Mouse (Mus musculus) ES-E14 (cell line): ENCODE measurements around the gene Erv3. TPM values are rescaled to one million over a fixed set of nuclear protein-coding genes. Genes with fewer than 3 reads are reported as not detected.

Experiments used
- DNase-seq: peaks from one replicate; pipeline ENCODE4 v3.0.0-alpha.2; 2013; ENCODE audit warnings: low read depth, low spot score
- H3K27ac ChIP-seq: 2 replicates; pipeline ENCODE4 v1.5.1; 2012; ENCODE audit warnings: low read depth, mild to moderate bottlenecking, low read length, moderate library complexity, mixed read lengths; ENCODE audit not compliant: poor library complexity, insufficient read depth, severe bottlenecking
- H3K36me3 ChIP-seq: 2 replicates; pipeline ENCODE4 v1.6.1; 2012; ENCODE audit warnings: mild to moderate bottlenecking, low read length, moderate library complexity, mixed read lengths; ENCODE audit not compliant: control insufficient read depth, poor library complexity, insufficient read depth, severe bottlenecking
- H3K4me1 ChIP-seq, 2 experiments: fragments of 150-350 bp in 1 of 2; sonication (generic) in 1 of 2; 2 replicates each; pipeline ENCODE4 v1.6.1; 2012; ENCODE audit warnings: low read length in 2 of 2, mild to moderate bottlenecking in 1 of 2, mixed read lengths in 1 of 2; ENCODE audit not compliant: control insufficient read depth in 2 of 2, insufficient read depth in 2 of 2, poor library complexity in 1 of 2
- H3K4me3 ChIP-seq, 2 experiments: fragments of 150-350 bp in 1 of 2; sonication (generic) in 1 of 2; 2 replicates each; pipeline ENCODE4 v1.5.1; 2012; ENCODE audit warnings: low read length in 2 of 2, low read depth in 1 of 2, mild to moderate bottlenecking in 1 of 2, mixed read lengths in 1 of 2; ENCODE audit not compliant: insufficient read depth in 1 of 2, poor library complexity in 1 of 2, severe bottlenecking in 1 of 2
- H3K9ac ChIP-seq: 2 replicates; pipeline ENCODE4 v1.6.1; 2012; ENCODE audit warnings: low read depth, mild to moderate bottlenecking, low read length, mixed read lengths; ENCODE audit not compliant: poor library complexity, insufficient read depth, severe bottlenecking
- H3K9me3 ChIP-seq: fragments of 150-350 bp; sonication (generic); 2 replicates; pipeline ENCODE4 v1.6.1; 2012; ENCODE audit warnings: low read depth, mild to moderate bottlenecking, low read length; ENCODE audit not compliant: control insufficient read depth, insufficient read depth
- CHD2 ChIP-seq: IDR thresholded peaks from 2 replicates; pipeline ENCODE4 v1.6.1; 2014; ENCODE audit warnings: mild to moderate bottlenecking, low read depth, low read length, inconsistent platforms
- HCFC1 ChIP-seq: IDR thresholded peaks from 2 replicates; pipeline ENCODE4 v1.6.1; 2012; ENCODE audit warnings: low read length, inconsistent platforms, borderline replicate concordance; ENCODE audit not compliant: insufficient read depth
- MAFK ChIP-seq: IDR thresholded peaks from 2 replicates; pipeline ENCODE4 v1.6.1; 2014; ENCODE audit warnings: mild to moderate bottlenecking, low read depth, low read length, inconsistent platforms; ENCODE audit not compliant: insufficient read depth
- ZC3H11A ChIP-seq: IDR thresholded peaks from 2 replicates; pipeline ENCODE4 v1.6.1; 2012; ENCODE audit warnings: low read depth, mild to moderate bottlenecking, inconsistent platforms, low read length, borderline replicate concordance
- ZNF384 ChIP-seq: IDR thresholded peaks from 2 replicates; pipeline ENCODE4 v1.6.1; 2012; ENCODE audit warnings: low read depth, low read length, inconsistent platforms
- in situ Hi-C, 2 experiments: fragments of 600-800 bp; cut with MboI; formaldehyde crosslinking; loops; one replicate each; pipeline ENCODE4 v1.15.1; 2025; ENCODE audit warnings: low sequenced_read_pairs in 2 of 2, inconsistent platforms in 1 of 2; ENCODE audit not compliant: unreplicated experiment in 2 of 2
- total RNA-seq: library from RNA; depleted of rRNA; stranded (reverse); fragments of 300-350 nt; gene quantifications from 2 replicates; pipeline ENCODE4 v1.2.3, GENCODE M21; 2012; rRNA removed

The Erv3 gene
- total RNA-seq, 1 experiment, result not detected

GRCm38 (mm10) chr2:131807660-131808059 lies 51.9 kb downstream of the Erv3 start:
- TF ChIP-seq HCFC1 (no peak), ZC3H11A (no peak), CHD2 (no peak)
- DNase-seq, result no peak
- Histone ChIP-seq H3K9me3 (no peaks in the 10 kb centered on the region), H3K36me3 (no peaks in the 10 kb centered on the region), H3K27ac (no peak overlapping the region), H3K4me3 (no peak overlapping the region), H3K4me1 (peaks cover 8 to 32% of the 10 kb centered on the region in 2 experiments), H3K9ac (no peak overlapping the region)
- in situ Hi-C loops, result loop anchor here (10.0 to 25.0 kb wide), 2 partner anchors 130 to 263 kb away; no protein-coding TSS in a partner anchor

GRCm38 (mm10) chr2:131806863-131807262 lies 52.7 kb downstream of the Erv3 start:
- no peak for DNase-seq
- Histone ChIP-seq H3K4me1 (peaks cover 8 to 32% of the 10 kb centered on the region in 2 experiments), H3K36me3 (no peaks in the 10 kb centered on the region), H3K9me3 (no peaks in the 10 kb centered on the region), H3K4me3 (no peak overlapping the region), H3K27ac (no peak overlapping the region), H3K9ac (no peak overlapping the region)
- in situ Hi-C loops, result loop anchor here (10.0 to 25.0 kb wide), 2 partner anchors 130 to 262 kb away; no protein-coding TSS in a partner anchor
- no peak for TF ChIP-seq HCFC1
- TF ChIP-seq ZC3H11A, result no peak
- no peak for TF ChIP-seq MAFK
- TF ChIP-seq CHD2, result no peak
- no peak for TF ChIP-seq ZNF384

- in situ Hi-C loops, result loop anchor here (10.0 to 25.0 kb wide), 2 partner anchors 132 to 261 kb away; no protein-coding TSS in a partner anchor
Measured at GRCm38 (mm10) chr2:131805306-131805705, 54.2 kb downstream of the Erv3 start.

GRCm38 (mm10) chr2:131803801-131804200 lies 55.7 kb downstream of the Erv3 start:
- in situ Hi-C loops, result loop anchor here (10.0 to 25.0 kb wide), 2 partner anchors 134 to 259 kb away; no protein-coding TSS in a partner anchor
- Histone ChIP-seq H3K36me3 (no peaks in the 10 kb centered on the region), H3K4me1 (peaks cover 8 to 32% of the 10 kb centered on the region in 2 experiments), H3K27ac (no peak overlapping the region), H3K9me3 (no peaks in the 10 kb centered on the region), H3K9ac (no peak overlapping the region), H3K4me3 (no peak overlapping the region)
- DNase-seq, result no peak
- TF ChIP-seq ZNF384 (no peak), HCFC1 (no peak), CHD2 (no peak), ZC3H11A (no peak), MAFK (no peak)

More at GRCm38 (mm10) chr2:131805306-131805705, 54.2 kb downstream of the Erv3 start:
- Histone ChIP-seq H3K36me3 (no peaks in the 10 kb centered on the region), H3K4me3 (no peak overlapping the region), H3K27ac (0 out of 2 replicates have a peak overlapping the region, but pooled peaks have one; percentile 34), H3K4me1 (peaks cover 8 to 36% of the 10 kb centered on the region in 2 experiments), H3K9me3 (no peaks in the 10 kb centered on the region), H3K9ac (no peak overlapping the region)
- no peak for TF ChIP-seq CHD2
- no peak for TF ChIP-seq MAFK
- no peak for TF ChIP-seq ZC3H11A
- no peak for TF ChIP-seq HCFC1
- no peak for TF ChIP-seq ZNF384
- DNase-seq, result no peak

Other genes starting within 250 kb of the Erv3 start
- 30.8 and 33.7 TPM in 2 replicates for gene Prnp, start 50.2 kb upstream of the Erv3 start, total RNA-seq
- not detected in 2 replicates for gene Prn, start 50.2 kb upstream of the Erv3 start, total RNA-seq
- 0.98 and 1.5 TPM in 2 replicates for gene Prnd, start 91.1 kb upstream of the Erv3 start, total RNA-seq
- 2.2 and 3.2 TPM in 2 replicates for gene Rassf2, start 170.5 kb upstream of the Erv3 start, total RNA-seq